Mouse (Mus musculus) intestine, embryonic 14.5 days (tissue): ENCODE measurements around the gene Dlx3. TPM values are rescaled to one million over a fixed set of nuclear protein-coding genes. Genes with fewer than 3 reads are reported as not detected.

Experiments
- ATAC-seq: fragments of 200-750 bp; cut with Nextera tagmentation; replicated peaks from 2 replicates; pipeline ENCODE4 v1.8.0; 2017; ENCODE audit warnings: low read depth, moderate number of reproducible peaks, moderate TSS enrichment, moderate library complexity; ENCODE audit not compliant: low FRiP score, low TSS enrichment
- DNase-seq: peaks from one replicate; pipeline ENCODE4 v3.0.0-alpha.2; 2018; ENCODE audit warnings: low spot score
- H3K27ac ChIP-seq: fragments of 300-500 bp; sonication (generic); 2 replicates; pipeline ENCODE4 v1.5.1; 2014; ENCODE audit warnings: low read depth, mild to moderate bottlenecking, control low read depth
- H3K27me3 ChIP-seq: fragments of 300-500 bp; sonication (generic); replicated peaks from 2 replicates; pipeline ENCODE4 v1.6.1; 2014; ENCODE audit warnings: low read length, control low read depth; ENCODE audit not compliant: control insufficient read depth, insufficient read depth
- H3K36me3 ChIP-seq: fragments of 300-500 bp; sonication (generic); 2 replicates; pipeline ENCODE4 v1.6.1; 2014; ENCODE audit warnings: low read length, control low read depth; ENCODE audit not compliant: control insufficient read depth, insufficient read depth
- H3K4me1 ChIP-seq: fragments of 300-500 bp; sonication (generic); replicated peaks from 2 replicates; pipeline ENCODE4 v1.6.1; 2014; ENCODE audit warnings: low read length, control low read depth, mixed read lengths; ENCODE audit not compliant: control insufficient read depth, insufficient read depth
- H3K4me2 ChIP-seq: fragments of 300-500 bp; sonication (generic); 2 replicates; pipeline ENCODE4 v1.6.1; 2014; ENCODE audit warnings: low read length
- H3K4me3 ChIP-seq: fragments of 300-500 bp; sonication (generic); 2 replicates; pipeline ENCODE4 v1.5.1; 2014; ENCODE audit warnings: low read depth, low read length, control low read depth, mixed read lengths
- H3K9ac ChIP-seq: fragments of 300-500 bp; sonication (generic); 2 replicates; pipeline ENCODE4 v1.6.1; 2014; ENCODE audit warnings: mild to moderate bottlenecking, low read length
- H3K9me3 ChIP-seq: fragments of 300-500 bp; sonication (generic); 2 replicates; pipeline ENCODE4 v1.6.1; 2016; ENCODE audit warnings: low read length, control low read depth; ENCODE audit not compliant: control insufficient read depth
- WGBS: fragments of 180-500 bp; shearing (Covaris S2); extraction: QIAGEN DNeasy Blood & Tissue Kit; methylation state at CpG from one replicate; pipeline ENCODE4 v1.1.7; 2014; 5-methylcytosine and 5-hydroxymethylcytosine counted together
- polyA plus RNA-seq: library from polyadenylated mRNA; unstranded; fragments of >200 nt; fragmentation: Nextera tagmentation; extraction: Ambion mirVana; gene quantifications from 2 replicates; pipeline ENCODE4 v1.2.1, GENCODE M21; 2014

Gene Dlx3
- polyA plus RNA-seq, 1 experiment from 2014 or later: 0.72 TPM

DNA sequence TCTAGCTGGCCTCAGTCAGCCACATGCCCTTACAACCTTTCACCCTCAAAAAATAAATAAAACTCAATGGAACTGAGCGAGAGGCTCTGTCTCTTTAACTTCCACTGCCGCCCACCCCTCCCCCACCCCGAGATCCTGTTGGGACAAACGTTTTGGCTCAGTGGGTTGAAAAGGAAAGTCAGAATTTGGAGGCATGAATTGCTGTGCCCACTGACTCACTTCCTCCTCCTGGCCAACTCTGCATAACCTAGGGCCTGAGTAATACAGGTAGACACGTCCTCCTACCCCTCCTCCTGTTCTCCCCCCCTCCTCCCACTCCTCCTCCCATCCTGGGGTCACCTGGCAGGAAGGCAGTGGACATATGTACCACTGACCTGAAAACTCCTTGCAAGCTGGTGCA is 34.2 kb upstream of the Dlx3 start:
- Histone ChIP-seq H3K27ac (no peak overlapping the region), H3K36me3 (no peaks in the 10 kb centered on the region), H3K9me3 (no peaks in the 10 kb centered on the region), H3K4me1 (peaks cover 20% of the 10 kb centered on the region), H3K9ac (no peak overlapping the region), H3K4me3 (no peak overlapping the region), H3K27me3 (no peaks in the 10 kb centered on the region), H3K4me2 (no peak overlapping the region)
- DNase-seq (no peak), ATAC-seq (no peak)
- 20% methylated on average over 5 of the region's 5 CpGs for WGBS

- WGBS: 50% methylated on average over 5 of the region's 5 CpGs
- ATAC-seq: no peak
Observed at GRCm38 (mm10) chr11:95086229-95086628, 33.7 kb upstream of the Dlx3 start.

GRCm38 (mm10) chr11:95087301-95088228 is 32.4 kb upstream of the Dlx3 start:
- no peaks in the 10 kb centered on the region for H3K9me3 ChIP-seq
- DNase-seq (no peak), ATAC-seq (no peak; the same call in 1 of the 2 replicates)
- WGBS: 44% methylated on average over 17 of the region's 17 CpGs
- H3K27me3 ChIP-seq: no peaks in the 10 kb centered on the region
- H3K9ac ChIP-seq: no peak overlapping the region
- H3K4me2 ChIP-seq: peak overlapping the region; percentile 6; the same call in 1 of the 2 replicates
- no peak overlapping the region for H3K4me3 ChIP-seq
- no peaks in the 10 kb centered on the region for H3K36me3 ChIP-seq
- H3K4me1 ChIP-seq: peaks cover 20% of the 10 kb centered on the region
- peak overlapping the region; percentile 85 for H3K27ac ChIP-seq

More at GRCm38 (mm10) chr11:95086229-95086628, 33.7 kb upstream of the Dlx3 start:
- H3K9me3 ChIP-seq: no peaks in the 10 kb centered on the region
- no peaks in the 10 kb centered on the region for H3K36me3 ChIP-seq
- H3K9ac ChIP-seq: no peak overlapping the region
- no peak for DNase-seq
- peaks cover 20% of the 10 kb centered on the region for H3K4me1 ChIP-seq
- H3K27ac ChIP-seq: no peak overlapping the region
- no peak overlapping the region for H3K4me3 ChIP-seq
- no peaks in the 10 kb centered on the region for H3K27me3 ChIP-seq
- no peak overlapping the region for H3K4me2 ChIP-seq

- H3K4me1 ChIP-seq: peaks cover 20% of the 10 kb centered on the region
- H3K9me3 ChIP-seq: no peaks in the 10 kb centered on the region
- H3K9ac ChIP-seq: no peak overlapping the region
- H3K4me3 ChIP-seq: no peak overlapping the region
- ATAC-seq (no peak), DNase-seq (no peak)
- H3K36me3 ChIP-seq: no peaks in the 10 kb centered on the region
- WGBS: 47% methylated on average over 7 of the region's 7 CpGs
- peak overlapping the region; percentile 69; the same call in 1 of the 2 replicates for H3K27ac ChIP-seq
- H3K4me2 ChIP-seq: no peak overlapping the region
- H3K27me3 ChIP-seq: no peaks in the 10 kb centered on the region
Observed at GRCm38 (mm10) chr11:95088286-95088685, 31.6 kb upstream of the Dlx3 start.

GRCm38 (mm10) chr11:95088857-95089779 is 30.8 kb upstream of the Dlx3 start:
- no peak overlapping the region for H3K4me2 ChIP-seq
- peak overlapping the region; percentile 69 for H3K27ac ChIP-seq
- 0 out of 2 replicates have a peak overlapping the region, but pooled peaks have one; percentile 2 for H3K9ac ChIP-seq
- H3K4me1 ChIP-seq: peaks cover 20% of the 10 kb centered on the region
- no peak overlapping the region for H3K4me3 ChIP-seq
- DNase-seq: no peak
- 67% methylated on average over 16 of the region's 16 CpGs for WGBS
- no peaks in the 10 kb centered on the region for H3K27me3 ChIP-seq
- no peaks in the 10 kb centered on the region for H3K9me3 ChIP-seq
- H3K36me3 ChIP-seq: no peaks in the 10 kb centered on the region
- ATAC-seq: no peak

DNA sequence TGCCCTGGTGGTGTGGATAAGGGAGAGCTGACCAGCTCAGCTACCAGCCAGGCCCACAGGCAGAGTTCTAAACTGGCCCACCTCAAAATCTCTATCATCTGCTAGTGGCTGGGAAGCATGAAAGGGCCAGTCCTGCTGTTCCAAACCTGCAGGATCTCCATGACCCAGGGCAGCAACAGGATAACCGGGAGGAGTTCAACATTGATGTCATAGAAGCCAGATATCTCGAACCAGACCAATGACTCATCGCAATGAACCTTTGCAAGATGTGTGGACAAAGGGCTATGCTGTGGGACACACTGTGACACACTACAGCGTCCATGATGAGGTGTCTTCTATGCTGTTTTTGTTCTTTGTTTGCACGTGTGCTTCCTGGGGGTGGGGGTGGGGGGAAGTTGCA is 26.8 kb upstream of the Dlx3 start:
- 72% methylated on average over 5 of the region's 5 CpGs for WGBS
- no peak overlapping the region for H3K9ac ChIP-seq
- no peak overlapping the region for H3K27ac ChIP-seq
- no peaks in the 10 kb centered on the region for H3K27me3 ChIP-seq
- H3K4me2 ChIP-seq: no peak overlapping the region
- no peak for ATAC-seq
- H3K4me3 ChIP-seq: no peak overlapping the region
- no peak for DNase-seq
- no peaks in the 10 kb centered on the region for H3K36me3 ChIP-seq
- H3K9me3 ChIP-seq: no peaks in the 10 kb centered on the region
- peaks cover 15% of the 10 kb centered on the region for H3K4me1 ChIP-seq

- Histone ChIP-seq H3K9me3 (no peaks in the 10 kb centered on the region), H3K4me1 (peaks cover 23% of the 10 kb centered on the region), H3K36me3 (no peaks in the 10 kb centered on the region), H3K4me2 (no peak overlapping the region), H3K27me3 (no peaks in the 10 kb centered on the region), H3K9ac (no peak overlapping the region), H3K4me3 (no peak overlapping the region), H3K27ac (peak overlapping the region; percentile 11; the same call in 1 of the 2 replicates)
- DNase-seq (no peak), ATAC-seq (no peak)
- WGBS: 73% methylated on average over 10 of the region's 10 CpGs
Observed at GRCm38 (mm10) chr11:95095596-95095995, 24.3 kb upstream of the Dlx3 start.

GRCm38 (mm10) chr11:95096608-95097373 is 23.1 kb upstream of the Dlx3 start:
- peaks cover 29% of the 10 kb centered on the region for H3K4me1 ChIP-seq

More at GRCm38 (mm10) chr11:95096608-95097373, 23.1 kb upstream of the Dlx3 start:
- Histone ChIP-seq H3K4me2 (no peak overlapping the region), H3K9ac (no peak overlapping the region), H3K36me3 (no peaks in the 10 kb centered on the region), H3K9me3 (no peaks in the 10 kb centered on the region), H3K27me3 (no peaks in the 10 kb centered on the region), H3K4me3 (no peak overlapping the region), H3K27ac (peak overlapping the region; percentile 60)
- DNase-seq (no peak), ATAC-seq (peak; percentile 63)
- WGBS: 23% methylated on average over 4 of the region's 4 CpGs
